Mouse (Mus musculus) MEL (cell line): ENCODE data around the gene Camta2. TPM values are rescaled to one million over a fixed set of nuclear protein-coding genes. Genes with fewer than 3 reads are reported as not detected.

Experiments
- DNase-seq: peaks from one replicate; pipeline ENCODE4 v3.0.0; 2011; ENCODE audit warnings: low read depth, low spot score
- H3K27ac ChIP-seq: 2 replicates; pipeline ENCODE4 v1.5.1; 2012; ENCODE audit warnings: low read depth, mild to moderate bottlenecking, control low read depth, low read length, moderate library complexity; ENCODE audit not compliant: control insufficient read depth
- H3K27me3 ChIP-seq, 2 experiments: fragments of 150-350 bp in 1 of 2; sonication (generic) in 1 of 2; 2 replicates each; pipeline ENCODE4 v1.6.1; 2012; ENCODE audit warnings: low read length in 2 of 2, mild to moderate bottlenecking in 2 of 2, improper control_type of control experiment in 1 of 2, moderate library complexity in 1 of 2; ENCODE audit not compliant: insufficient read depth in 2 of 2, control insufficient read depth in 1 of 2
- H3K36me3 ChIP-seq, 2 experiments: 2 replicates each; pipeline ENCODE4 v1.6.1; 2012 to 2014; ENCODE audit warnings: low read length in 2 of 2, improper control_type of control experiment in 1 of 2, inconsistent platforms in 1 of 2, mild to moderate bottlenecking in 1 of 2; ENCODE audit not compliant: insufficient read depth in 2 of 2, control insufficient read depth in 1 of 2
- H3K4me1 ChIP-seq, 2 experiments: fragments of 150-350 bp in 1 of 2; sonication (generic) in 1 of 2; 2 replicates each; pipeline ENCODE4 v1.6.1; 2012; ENCODE audit warnings: low read length in 2 of 2, improper control_type of control experiment in 1 of 2, mild to moderate bottlenecking in 1 of 2; ENCODE audit not compliant: insufficient read depth in 2 of 2, control insufficient read depth in 1 of 2
- H3K4me3 ChIP-seq, 2 experiments: fragments of 150-350 bp in 1 of 2; sonication (generic) in 1 of 2; 2 replicates each; pipeline ENCODE4 v1.5.1; 2012; ENCODE audit warnings: low read depth in 2 of 2, low read length in 2 of 2, mild to moderate bottlenecking in 2 of 2, moderate library complexity in 2 of 2, control low read depth in 1 of 2, improper control_type of control experiment in 1 of 2; ENCODE audit not compliant: control insufficient read depth in 1 of 2, insufficient read depth in 1 of 2
- H3K79me2 ChIP-seq: 2 replicates; pipeline ENCODE4 v1.6.1; 2012; ENCODE audit warnings: mild to moderate bottlenecking, low read length, moderate library complexity; ENCODE audit not compliant: control insufficient read depth, poor library complexity, insufficient read depth
- H3K9ac ChIP-seq: 2 replicates; pipeline ENCODE4 v1.6.1; 2012; ENCODE audit warnings: low read depth, mild to moderate bottlenecking, control low read depth, low read length, moderate library complexity; ENCODE audit not compliant: control insufficient read depth, poor library complexity, severe bottlenecking
- H3K9me3 ChIP-seq: fragments of 150-350 bp; sonication (generic); replicated peaks from 2 replicates; pipeline ENCODE4 v1.6.1; 2012; ENCODE audit warnings: mild to moderate bottlenecking, low read length, improper control_type of control experiment, moderate library complexity; ENCODE audit not compliant: insufficient read depth
- CHD1 ChIP-seq: IDR thresholded peaks from 2 replicates; pipeline ENCODE4 v1.6.1; 2012; ENCODE audit warnings: low read depth, mild to moderate bottlenecking, inconsistent platforms, low read length, improper control_type of control experiment
- CHD2 ChIP-seq: IDR thresholded peaks from 2 replicates; pipeline ENCODE4 v1.6.1; 2011; ENCODE audit warnings: low read length, improper control_type of control experiment
- CTCF ChIP-seq, 3 experiments: IDR thresholded peaks in 2 of 3; conservative IDR thresholded peaks in 1 of 3; 2 replicates each; pipeline ENCODE4 v1.5.1; 2011 to 2012; ENCODE audit warnings: low read length in 3 of 3, low read depth in 2 of 3, mild to moderate bottlenecking in 2 of 3, improper control_type of control experiment in 1 of 3, inconsistent platforms in 1 of 3, mixed read lengths in 1 of 3, moderate library complexity in 1 of 3; ENCODE audit not compliant: control insufficient read depth in 1 of 3, insufficient read depth in 1 of 3, poor library complexity in 1 of 3, severe bottlenecking in 1 of 3
- E2F4 ChIP-seq: IDR thresholded peaks from 2 replicates; pipeline ENCODE4 v1.6.1; 2011; ENCODE audit warnings: low read depth, low read length, improper control_type of control experiment, borderline replicate concordance
- EP300 ChIP-seq, 2 experiments: IDR thresholded peaks; 2 replicates each; pipeline ENCODE4 v1.6.1; 2011; ENCODE audit warnings: improper control_type of control experiment in 2 of 2, low read length in 2 of 2, low read depth in 1 of 2, mild to moderate bottlenecking in 1 of 2
- GABPA ChIP-seq: IDR thresholded peaks from 2 replicates; pipeline ENCODE4 v1.6.1; 2012; ENCODE audit warnings: low read depth, mild to moderate bottlenecking, inconsistent platforms, low read length, improper control_type of control experiment, moderate library complexity
- GATA1 ChIP-seq: IDR thresholded peaks from 2 replicates; pipeline ENCODE4 v1.6.1; 2011; ENCODE audit warnings: low read depth, low read length, improper control_type of control experiment
- JUND ChIP-seq: IDR thresholded peaks from 2 replicates; pipeline ENCODE4 v1.6.1; 2011; ENCODE audit warnings: low read depth, mild to moderate bottlenecking, improper control_type of control experiment, low read length
- KAT2A ChIP-seq: conservative IDR thresholded peaks from 2 replicates; pipeline ENCODE4 v1.6.1; 2012; ENCODE audit warnings: low read depth, low read length, improper control_type of control experiment, inconsistent platforms
- MAFK ChIP-seq: IDR thresholded peaks from 2 replicates; pipeline ENCODE4 v1.6.1; 2011; ENCODE audit warnings: low read depth, mild to moderate bottlenecking, low read length, improper control_type of control experiment, borderline replicate concordance
- MEF2A ChIP-seq: IDR thresholded peaks from 2 replicates; pipeline ENCODE4 v1.6.1; 2014; ENCODE audit warnings: low read depth, mild to moderate bottlenecking, inconsistent platforms, low read length, improper control_type of control experiment; ENCODE audit not compliant: poor library complexity, insufficient replicate concordance, severe bottlenecking; ENCODE audit errors: extremely low read depth
- MXI1 ChIP-seq: IDR thresholded peaks from 2 replicates; pipeline ENCODE4 v1.6.1; 2011; ENCODE audit warnings: mild to moderate bottlenecking, low read depth, low read length, improper control_type of control experiment
- MYB ChIP-seq: IDR thresholded peaks from 2 replicates; pipeline ENCODE4 v1.6.1; 2011; ENCODE audit warnings: mild to moderate bottlenecking, low read depth, low read length, improper control_type of control experiment
- MYC ChIP-seq: IDR thresholded peaks from 2 replicates; pipeline ENCODE4 v1.6.1; 2011; ENCODE audit warnings: low read depth, mild to moderate bottlenecking, low read length, improper control_type of control experiment, moderate library complexity
- NELFE ChIP-seq: IDR thresholded peaks from 2 replicates; pipeline ENCODE4 v1.6.1; 2011; ENCODE audit warnings: low read depth, low read length, improper control_type of control experiment
- POLR2A ChIP-seq, 2 experiments: IDR thresholded peaks; 2 replicates each; pipeline ENCODE4 v1.6.1; 2011 to 2012; ENCODE audit warnings: low read length in 2 of 2, mild to moderate bottlenecking in 2 of 2, control low read depth in 1 of 2, improper control_type of control experiment in 1 of 2, low read depth in 1 of 2, moderate library complexity in 1 of 2; ENCODE audit not compliant: control insufficient read depth in 1 of 2, insufficient read depth in 1 of 2, poor library complexity in 1 of 2
- RAD21 ChIP-seq: IDR thresholded peaks from 2 replicates; pipeline ENCODE4 v1.6.1; 2011; ENCODE audit warnings: mild to moderate bottlenecking, low read depth, low read length, improper control_type of control experiment
- SIN3A ChIP-seq: IDR thresholded peaks from 2 replicates; pipeline ENCODE4 v1.6.1; 2012; ENCODE audit warnings: low read length, improper control_type of control experiment, inconsistent platforms
- SMC3 ChIP-seq: IDR thresholded peaks from 2 replicates; pipeline ENCODE4 v1.6.1; 2011; ENCODE audit warnings: low read depth, low read length, improper control_type of control experiment
- TCF12 ChIP-seq: IDR thresholded peaks from 2 replicates; pipeline ENCODE4 v1.6.1; 2014; ENCODE audit warnings: low read depth, mild to moderate bottlenecking, inconsistent platforms, low read length, improper control_type of control experiment, moderate library complexity
- USF2 ChIP-seq, 2 experiments: IDR thresholded peaks; 2 replicates each; pipeline ENCODE4 v1.6.1; 2011 to 2012; ENCODE audit warnings: improper control_type of control experiment in 2 of 2, low read length in 2 of 2, borderline replicate concordance in 1 of 2, inconsistent platforms in 1 of 2, low read depth in 1 of 2, mild to moderate bottlenecking in 1 of 2; ENCODE audit not compliant: insufficient read depth in 1 of 2
- ZC3H11A ChIP-seq: IDR thresholded peaks from 2 replicates; pipeline ENCODE4 v1.6.1; 2012; ENCODE audit warnings: low read depth, mild to moderate bottlenecking, inconsistent platforms, low read length, improper control_type of control experiment
- ZMIZ1 ChIP-seq: IDR thresholded peaks from 2 replicates; pipeline ENCODE4 v1.6.1; 2012; ENCODE audit warnings: low read depth, mild to moderate bottlenecking, inconsistent platforms, low read length, improper control_type of control experiment, moderate library complexity
- ZNF384 ChIP-seq: IDR thresholded peaks from 2 replicates; pipeline ENCODE4 v1.6.1; 2012; ENCODE audit warnings: low read depth, mild to moderate bottlenecking, inconsistent platforms, low read length, improper control_type of control experiment
- polyA plus RNA-seq, 2 experiments: library from polyadenylated mRNA; stranded (reverse) in 1 of 2; unstranded in 1 of 2; fragments of >175 nt in 1 of 2; fragments of >200 nt in 1 of 2; gene quantifications; 2 replicates each; pipeline versions ENCODE4 v1.2.1 to v1.2.4; 2012; ENCODE audit warnings: low replicate concordance in 2 of 2, low read depth in 1 of 2; ENCODE audit not compliant: insufficient read length in 2 of 2, insufficient read depth in 1 of 2, missing spikeins in 1 of 2
- total RNA-seq: library from RNA; depleted of rRNA; stranded (reverse); fragments of 300-350 nt; gene quantifications from 2 replicates; pipeline ENCODE4 v1.2.3, GENCODE M21; 2012

The Camta2 gene
- total and polyA plus RNA-seq, 3 experiments, result 1.9 to 15.0 TPM; not detected in 1

- TF ChIP-seq MYB (no peak), ZC3H11A (no peak), ZNF384 (0 out of 2 replicates have a peak, but pooled peaks have one; percentile 50), CHD2 (no peak), POLR2A (IDR thresholded peaks at IDR 0.05; ENCODE audit: control insufficient read depth in 1 of 2, insufficient read depth in 1 of 2, low read depth in 1 of 2, low read length in 2 of 2, poor library complexity in 1 of 2) (no peak), JUND (no peak), CHD1 (no peak), MAFK (no peak), MEF2A (no peak), NELFE (0 out of 2 replicates have a peak, but pooled peaks have one; percentile 18), RAD21 (no peak), CTCF (IDR thresholded peaks at IDR 0.05 in 2 of 3, conservative IDR thresholded peaks at IDR 0.05 in 1 of 3; ENCODE audit: control insufficient read depth in 1 of 3, insufficient read depth in 1 of 3, low read depth in 2 of 3, low read length in 3 of 3, poor library complexity in 1 of 3, severe bottlenecking in 1 of 3) (no peak), SIN3A (0 out of 2 replicates have a peak, but pooled peaks have one; percentile 3), MXI1 (no peak), TCF12 (no peak), SMC3 (no peak), MYC (no peak), ZMIZ1 (no peak), E2F4 (no peak), GATA1 (no peak), KAT2A (no peak), EP300 (IDR thresholded peaks at IDR 0.05; ENCODE audit: low read depth in 1 of 2, low read length in 2 of 2) (no peak), GABPA (no peak), USF2 (IDR thresholded peaks at IDR 0.05; ENCODE audit: borderline replicate concordance in 1 of 2, insufficient read depth in 1 of 2, low read depth in 1 of 2, low read length in 2 of 2) (no peak)
- TF ChIP-seq, all 39 proteins: peak for 3
- Histone ChIP-seq H3K36me3 (peaks cover 6 to 19% of the 10 kb centered on the region in 2 experiments; a peak in 3 of 4 replicates), H3K4me1 (peaks cover 2 to 23% of the 10 kb centered on the region in 2 experiments)
Observed at GRCm38 (mm10) chr11:70656964-70657363, 30.9 kb downstream of the Camta2 start, which contains the start of gene Eno3. TSS of gene Eno3 (plus strand) at chr11:70657202.

More at GRCm38 (mm10) chr11:70656964-70657363, 30.9 kb downstream of the Camta2 start, which contains the start of gene Eno3:
- Histone ChIP-seq H3K9ac (peak within 1 kb of the TSS; percentile 88), H3K27me3 (no peaks in the 10 kb centered on the region), H3K27ac (peak within 1 kb of the TSS; percentile 99), H3K4me3 (peak within 1 kb of the TSS; percentile 74 to 80), H3K79me2 (peaks cover 41% of the 10 kb centered on the region), H3K9me3 (no peaks in the 10 kb centered on the region)
- DNase-seq, result peak; percentile 63
